Mouse (Mus musculus) layer of hippocampus, adult 2 months (tissue): Measurements from ENCODE around the gene Otog. TPM values are rescaled to one million over a fixed set of nuclear protein-coding genes. Genes with fewer than 3 reads are reported as not detected.

Experiments
- DNase-seq, 2 experiments: peaks; one replicate each; pipeline ENCODE4 v3.0.0; 2022; ENCODE audit warnings: low spot score in 2 of 2
- H3K27ac ChIP-seq: fragments of 200-600 bp; 2 replicates; pipeline ENCODE4 v1.8.1; 2022
- H3K4me3 ChIP-seq: fragments of 200-600 bp; 2 replicates; pipeline ENCODE4 v1.8.1; 2022; ENCODE audit warnings: mild to moderate bottlenecking
- CTCF ChIP-seq: fragments of 200-600 bp; conservative IDR thresholded peaks from 2 replicates; pipeline ENCODE4 v1.8.1; 2022; ENCODE audit warnings: antibody characterized with exemption, mild to moderate bottlenecking, moderate library complexity
- total RNA-seq, 2 experiments: library from RNA; stranded (reverse); gene quantifications; 2 replicates each; pipeline ENCODE4 v1.2.3; 2021

Gene Otog
- total RNA-seq, 2 experiments from 2014 or later, result 0.20 to 0.25 TPM

DNA sequence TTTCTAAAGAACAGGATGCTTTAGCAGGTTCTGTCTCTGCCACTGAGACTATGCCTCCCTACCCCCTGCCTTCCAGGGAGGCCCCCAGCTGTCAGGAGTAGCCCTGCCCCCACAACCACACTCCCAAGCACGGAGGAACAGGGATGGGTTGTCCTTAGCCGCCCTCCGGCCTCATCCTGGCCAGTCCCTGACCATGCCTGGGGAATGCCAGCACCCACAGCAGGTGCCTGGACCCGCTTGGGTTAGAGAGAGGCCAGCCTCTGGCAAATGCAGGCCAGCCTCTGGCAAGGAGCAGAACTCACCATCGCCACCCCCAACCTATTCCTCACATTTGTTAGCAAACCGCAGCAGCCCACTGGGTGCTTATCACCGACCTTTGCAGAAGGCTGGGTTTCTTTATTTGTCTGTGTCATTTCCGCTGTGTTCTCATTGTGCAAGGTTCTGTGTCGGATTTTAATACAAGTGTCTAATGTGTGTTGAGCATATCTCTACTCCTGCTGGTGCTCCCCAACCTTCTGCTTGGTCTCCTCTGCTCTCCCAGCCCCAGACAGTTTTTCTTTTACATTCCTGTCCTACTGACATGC, 109.4 kb downstream of the Otog start:
- no peak for TF ChIP-seq CTCF
- no peak for DNase-seq
- H3K4me3 ChIP-seq, result no peak overlapping the region
- H3K27ac ChIP-seq, result no peak overlapping the region

DNA sequence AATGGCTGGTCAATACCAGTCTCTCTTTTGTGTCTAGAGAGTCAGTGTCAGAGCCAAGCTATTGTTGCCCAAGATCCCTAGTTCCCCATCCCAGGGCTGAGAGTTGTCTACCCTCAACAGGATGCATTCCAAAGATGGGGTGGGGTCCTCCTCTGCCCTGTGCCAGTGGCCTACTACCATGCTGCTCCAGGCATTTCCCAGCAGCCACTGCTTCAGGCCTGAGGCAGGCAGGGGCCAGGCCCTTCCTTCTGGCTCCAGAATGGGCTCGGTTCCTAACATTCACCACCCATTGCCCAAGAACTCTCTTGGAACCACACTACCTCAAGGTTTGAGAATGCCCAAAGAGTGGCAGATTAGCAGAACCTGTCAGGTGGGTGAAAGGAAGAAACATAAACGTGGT, 112.0 kb downstream of the Otog start:
- H3K4me3 ChIP-seq, result no peak overlapping the region
- no peak for TF ChIP-seq CTCF
- no peak overlapping the region for H3K27ac ChIP-seq
- DNase-seq, result no peak

DNA sequence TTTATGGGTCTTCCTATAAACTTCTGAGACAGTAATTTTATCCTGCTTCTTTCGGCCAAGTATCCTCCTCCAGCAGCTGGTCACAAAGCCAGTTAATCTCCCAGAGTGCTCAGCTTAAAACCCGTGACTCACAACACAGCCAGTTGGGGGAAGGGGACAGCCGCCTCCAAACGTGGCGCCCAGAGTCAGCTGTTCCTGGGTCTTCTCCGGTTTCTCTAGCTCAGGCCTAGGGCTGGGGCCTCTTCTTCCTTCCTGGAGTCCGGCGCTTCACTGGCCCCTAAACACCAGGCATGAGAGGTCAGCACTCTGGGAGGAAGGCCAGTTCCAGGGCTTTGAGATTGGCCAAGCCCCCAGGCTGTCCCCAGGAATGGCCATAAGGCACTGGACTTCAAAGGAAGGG, 112.4 kb downstream of the Otog start:
- no peak overlapping the region for H3K27ac ChIP-seq
- TF ChIP-seq CTCF, result no peak
- DNase-seq, result no peak
- no peak overlapping the region for H3K4me3 ChIP-seq

DNA sequence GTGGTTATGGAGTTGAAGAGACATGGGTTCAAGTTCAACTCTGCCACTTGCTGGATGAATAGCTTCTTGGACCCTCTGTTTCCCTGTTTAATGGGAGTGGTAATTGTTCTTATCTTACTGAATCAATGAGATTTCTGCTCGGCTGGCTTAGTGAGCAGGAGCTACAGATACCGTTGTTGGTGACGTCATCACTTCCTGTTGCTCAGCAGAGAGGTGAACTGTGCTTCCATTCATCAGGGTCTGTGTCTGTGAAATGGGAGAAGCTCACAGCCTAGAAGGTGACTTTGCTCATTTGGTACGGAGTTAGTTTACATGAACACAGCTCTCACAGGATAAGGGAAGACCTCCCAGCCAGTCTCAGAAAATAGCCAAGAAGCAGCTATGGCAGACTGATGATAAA, 113.1 kb downstream of the Otog start:
- no peak for TF ChIP-seq CTCF
- no peak overlapping the region for H3K4me3 ChIP-seq
- DNase-seq, result no peak
- H3K27ac ChIP-seq, result no peak overlapping the region

Other genes with a start within 250 kb of the Otog start
- gene Abcc6, start 210.7 kb upstream of the Otog start, total RNA-seq, result 1 to 10 TPM; 1.7 to 2.9 TPM
- gene Nomo1, start 207.3 kb upstream of the Otog start, total RNA-seq, result 100 to 1,000 TPM; 102 to 103 TPM
- gene Kcnj11, start 140.2 kb upstream of the Otog start, total RNA-seq, result 10 to 100 TPM; 34.2 to 37.4 TPM
- 10 to 100 TPM; 52.2 to 63.1 TPM for gene Abcc8, start 61.0 kb upstream of the Otog start, total RNA-seq
- gene Ush1c, start 2.5 kb upstream of the Otog start, total RNA-seq, result under 1 TPM; 0.23 to 0.54 TPM
- under 1 TPM in 1 of 2 experiments, not detected in 1; 0.20 TPM for gene Myod1, start 135.5 kb downstream of the Otog start, total RNA-seq
- 100 to 1,000 TPM; 120 TPM for gene Kcnc1, start 155.5 kb downstream of the Otog start, total RNA-seq